Mouse (Mus musculus) CD8-positive naive resting alpha-beta T cell, adult 2 months (primary cell): ENCODE measurements around the gene Fam205c.

Experiments
- DNase-seq, 2 experiments: peaks; one replicate each; pipeline ENCODE4 v3.0.0; 2022; ENCODE audit warnings: low read depth in 2 of 2, low spot score in 2 of 2

Fam205c gene

GRCm38 (mm10) chr4:42874134-42874533 lies at the start of gene Fam205c:
Gene Fam205c (minus strand): TSS chr4:42874234.
- DNase-seq, result no peak

GRCm38 (mm10) chr4:42922461-42922860 lies 48.4 kb upstream of the Fam205c start:
- DNase-seq, result no peak

GRCm38 (mm10) chr4:42922056-42922455 lies 48.0 kb upstream of the Fam205c start:
- no peak for DNase-seq

DNA sequence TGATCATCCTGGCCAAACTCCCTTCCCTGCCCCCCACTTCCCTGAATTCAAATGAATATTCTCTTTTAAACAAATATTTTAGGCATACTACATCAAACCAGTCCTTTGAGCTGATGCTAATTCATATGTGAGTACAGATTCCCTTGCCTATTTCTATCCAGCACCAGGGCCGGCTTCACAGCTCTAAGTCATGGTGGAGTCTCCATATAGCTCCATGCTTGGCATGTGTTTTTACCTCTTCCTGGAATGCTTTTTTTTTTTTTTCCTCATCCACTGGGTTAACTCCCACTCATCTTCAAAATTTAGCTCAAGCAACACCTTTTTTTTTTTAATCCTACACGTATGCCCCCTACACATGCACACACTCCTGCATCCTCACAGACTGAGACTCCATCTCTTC lies 47.5 kb upstream of the Fam205c start:
- DNase-seq, result no peak

GRCm38 (mm10) chr4:42920726-42921125 lies 46.7 kb upstream of the Fam205c start:
- no peak for DNase-seq

DNA sequence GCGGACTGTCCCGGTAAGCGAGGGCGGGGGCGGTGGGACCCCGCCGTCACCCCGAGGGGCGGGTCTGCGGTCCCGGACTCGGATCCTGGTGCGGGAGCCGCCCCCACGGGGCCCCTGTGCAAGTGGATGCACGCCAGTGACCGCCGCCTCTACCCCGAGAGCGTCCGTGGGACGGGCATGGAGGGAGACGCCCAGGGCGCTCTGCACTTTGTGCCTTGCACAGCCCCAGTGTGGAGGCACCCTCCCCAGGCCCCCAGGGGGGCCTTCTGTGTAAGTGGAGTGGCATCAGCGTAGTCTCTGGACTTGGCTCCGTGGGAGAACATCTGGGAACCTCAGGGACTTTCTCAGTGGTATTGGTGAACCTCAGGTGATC lies 43.4 kb upstream of the Fam205c start:
- no peak for DNase-seq

- DNase-seq, result no peak
Observed at GRCm38 (mm10) chr4:42916617-42917401, 42.8 kb upstream of the Fam205c start, which contains the start of gene Phf24. Gene Phf24 (plus strand): TSS chr4:42916660.

DNA sequence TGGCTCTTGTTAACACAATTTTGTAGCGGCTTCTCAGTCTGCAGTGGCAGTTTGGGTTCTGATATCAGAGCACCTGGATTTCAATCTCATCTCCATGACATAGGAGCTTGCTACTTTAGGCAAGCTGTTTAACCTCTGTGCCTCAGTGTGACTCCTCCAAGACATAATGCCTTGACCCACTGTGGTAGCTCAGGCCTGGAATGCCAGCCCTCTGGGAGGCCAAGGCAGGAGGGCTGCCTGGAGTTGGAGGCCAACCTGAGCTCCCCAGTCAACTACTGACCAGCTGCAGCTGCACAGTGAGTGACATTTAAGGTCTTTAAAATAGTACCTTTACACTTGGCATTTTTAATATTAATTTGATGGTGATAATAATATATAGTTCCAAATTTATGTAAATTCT lies 41.9 kb upstream of the Fam205c start:
- no peak for DNase-seq

DNA sequence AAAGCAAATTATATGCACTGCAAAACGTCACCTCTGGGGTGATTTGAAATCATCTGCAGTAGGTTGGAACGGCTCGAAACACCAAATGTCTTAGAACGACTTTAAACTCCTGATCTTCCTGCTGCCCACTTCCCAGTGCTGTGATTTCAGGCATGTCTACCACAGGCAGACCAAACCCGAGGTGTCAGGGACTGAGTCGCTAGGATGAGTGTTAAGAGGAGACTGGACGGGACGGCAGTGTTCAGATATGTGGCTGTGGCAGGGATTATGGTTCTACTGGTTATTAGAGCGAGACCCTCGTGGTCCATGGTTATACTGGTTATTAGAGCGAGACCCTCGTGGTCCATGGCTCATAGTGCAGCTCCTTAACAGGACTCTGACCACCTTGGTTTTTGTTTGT lies 41.3 kb upstream of the Fam205c start:
- no peak for DNase-seq

DNA sequence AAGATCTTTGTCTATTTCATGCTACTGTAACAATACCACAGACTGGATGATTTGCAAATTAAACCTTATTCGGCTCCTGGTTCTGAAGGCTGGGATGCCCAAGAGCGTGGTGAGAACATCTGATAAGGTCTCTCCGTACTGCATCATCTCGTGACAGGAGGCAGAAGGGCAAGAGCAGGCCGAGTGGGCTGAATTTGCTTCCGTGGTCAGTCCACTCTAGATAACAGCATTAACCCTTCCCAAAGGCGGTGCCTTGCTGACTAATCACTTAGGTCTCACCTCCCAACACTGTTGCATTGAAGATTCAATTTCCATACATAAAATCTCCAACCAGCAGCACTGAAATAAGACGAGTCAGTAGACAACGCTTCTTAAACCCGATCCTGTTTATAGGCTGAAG lies 39.4 kb upstream of the Fam205c start:
- no peak for DNase-seq

DNA sequence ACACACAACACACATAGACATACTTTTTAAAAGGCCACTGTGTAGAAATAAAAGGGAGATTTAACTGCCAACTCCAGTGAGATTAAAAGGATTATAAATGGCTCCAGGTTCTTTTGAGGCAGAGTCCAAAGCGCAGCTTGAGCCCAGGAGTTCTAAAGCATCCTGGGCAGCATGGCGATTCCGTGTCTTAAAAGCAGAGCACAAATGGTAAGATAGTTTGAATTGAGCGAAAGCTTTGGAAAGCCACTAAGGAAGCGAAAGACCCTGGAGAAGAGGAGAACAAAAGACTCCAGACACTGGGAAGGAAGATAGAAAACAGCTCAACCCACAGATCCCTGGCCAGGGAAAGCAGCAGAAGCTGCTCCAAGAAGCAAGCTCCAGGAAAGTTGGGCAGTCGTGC lies 30.9 kb upstream of the Fam205c start:
- DNase-seq, result no peak

GRCm38 (mm10) chr4:42904523-42904922 lies 30.5 kb upstream of the Fam205c start:
- DNase-seq, result no peak

- no peak for DNase-seq
Observed at GRCm38 (mm10) chr4:42903942-42904341, 29.9 kb upstream of the Fam205c start.

- no peak for DNase-seq
Observed at GRCm38 (mm10) chr4:42902730-42903129, 28.7 kb upstream of the Fam205c start.

GRCm38 (mm10) chr4:42902174-42902573 lies 28.1 kb upstream of the Fam205c start:
- no peak for DNase-seq

DNA sequence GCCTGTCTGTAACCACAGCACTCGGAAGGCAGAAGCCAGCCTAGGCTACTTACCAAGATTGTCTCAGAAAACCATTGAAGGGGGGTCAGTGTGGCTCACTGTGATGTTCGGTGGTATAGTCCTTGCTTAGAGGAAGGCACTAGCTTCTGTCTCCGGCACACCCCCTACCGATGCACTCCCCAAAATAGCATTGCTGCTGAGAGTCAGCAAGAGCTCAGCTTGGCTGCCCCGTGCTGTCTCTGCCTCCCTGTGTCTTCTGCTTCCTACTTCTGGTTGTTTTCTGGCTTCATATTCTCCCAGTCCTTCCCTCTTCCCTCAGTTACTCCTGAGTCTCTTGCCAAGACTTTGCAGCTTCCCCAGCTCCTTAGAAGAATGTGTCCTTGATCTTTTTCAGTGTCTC lies 26.8 kb upstream of the Fam205c start:
- no peak for DNase-seq

DNA sequence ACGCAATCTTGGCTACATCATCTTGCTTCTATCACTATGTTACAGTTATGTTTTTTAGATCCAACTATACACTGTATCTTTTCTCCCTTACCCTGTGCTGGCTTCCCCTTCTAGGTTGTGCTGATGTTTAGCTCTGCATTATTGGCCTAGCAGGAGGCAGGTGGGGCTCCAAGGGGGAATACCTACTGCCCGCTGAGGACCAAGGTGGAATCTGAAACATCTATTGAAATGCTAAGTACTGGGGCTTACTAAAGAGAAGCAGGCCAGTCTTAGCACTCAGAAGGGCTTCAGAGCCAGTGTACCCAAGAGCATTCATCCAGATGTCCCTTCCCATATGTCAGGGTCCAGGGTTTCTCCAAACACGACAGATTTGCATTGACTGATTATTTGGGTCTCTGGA lies 24.9 kb upstream of the Fam205c start:
- no peak for DNase-seq

DNA sequence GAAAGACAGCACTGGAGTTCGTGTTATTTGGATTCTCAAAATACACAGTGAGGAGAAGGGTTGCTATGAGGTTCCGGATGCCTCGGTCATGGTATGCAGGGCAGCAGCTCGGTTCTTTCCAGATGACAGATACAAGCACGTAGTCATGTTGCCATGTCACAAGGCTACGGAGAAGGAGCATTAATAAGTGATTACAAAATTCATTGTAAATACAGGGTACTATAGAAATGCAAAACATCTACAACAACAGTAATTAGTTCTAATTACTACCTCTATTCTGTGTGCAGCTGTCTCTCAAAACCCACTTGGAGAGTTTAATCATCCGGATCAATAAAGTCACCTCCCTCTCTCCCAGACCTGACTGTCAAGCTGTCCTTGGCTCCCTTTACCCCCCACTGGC lies 21.1 kb upstream of the Fam205c start:
- no peak for DNase-seq

GRCm38 (mm10) chr4:42891176-42891575 lies 17.1 kb upstream of the Fam205c start:
- DNase-seq, result no peak

DNA sequence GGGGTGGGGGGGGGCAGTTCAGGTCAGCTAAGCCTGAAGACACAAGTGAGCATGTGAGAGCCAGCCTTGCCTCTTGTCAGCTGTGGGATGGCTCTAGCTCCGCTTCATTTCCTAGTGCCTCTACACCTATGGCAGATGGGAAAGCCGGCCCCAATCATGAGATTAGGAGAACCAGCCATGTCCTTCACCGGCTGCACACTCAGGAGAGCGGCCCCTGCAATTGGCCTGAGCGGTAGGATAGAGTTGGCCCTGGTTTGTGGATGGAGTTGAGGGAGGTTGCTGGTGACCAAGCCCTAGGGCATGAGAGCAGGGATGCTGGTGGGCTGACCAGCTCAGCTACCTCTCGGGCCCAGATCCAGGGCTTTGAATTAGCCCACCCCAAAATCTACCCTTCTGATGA lies 14.8 kb upstream of the Fam205c start:
- no peak for DNase-seq

DNA sequence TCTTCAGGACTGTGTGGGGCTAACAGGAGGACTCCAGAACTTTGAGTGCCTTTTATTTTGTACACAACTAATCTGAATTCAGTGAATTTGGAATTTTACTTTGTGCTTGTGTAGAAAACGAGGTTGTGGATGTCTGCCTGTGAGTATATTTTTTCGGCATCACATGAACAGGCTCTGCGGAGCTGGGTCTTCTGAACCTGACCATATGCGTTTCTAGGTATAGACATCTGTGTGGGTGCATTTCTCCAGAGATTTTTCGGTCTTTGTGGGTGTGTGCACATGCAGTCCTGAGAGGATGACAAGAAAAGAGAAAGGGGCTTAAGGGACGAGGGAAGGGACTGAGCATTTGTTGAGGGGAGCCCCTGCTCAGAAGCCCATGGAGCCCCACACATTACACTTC lies 12.9 kb upstream of the Fam205c start:
- no peak for DNase-seq

DNA sequence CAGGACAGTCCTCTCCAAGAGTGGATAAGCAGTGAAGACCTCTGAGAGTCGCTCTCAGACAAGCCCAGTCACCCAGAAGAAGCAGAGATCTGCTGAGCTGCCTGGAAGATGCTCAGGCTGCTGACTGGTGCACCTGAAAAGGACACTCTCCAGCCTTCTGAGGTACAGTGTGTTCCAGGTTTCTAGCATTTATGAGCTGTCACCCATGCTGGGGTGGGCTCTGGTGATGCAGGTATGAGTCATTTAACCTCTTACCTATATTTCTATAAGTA lies 6.6 kb upstream of the Fam205c start:
- no peak for DNase-seq

DNA sequence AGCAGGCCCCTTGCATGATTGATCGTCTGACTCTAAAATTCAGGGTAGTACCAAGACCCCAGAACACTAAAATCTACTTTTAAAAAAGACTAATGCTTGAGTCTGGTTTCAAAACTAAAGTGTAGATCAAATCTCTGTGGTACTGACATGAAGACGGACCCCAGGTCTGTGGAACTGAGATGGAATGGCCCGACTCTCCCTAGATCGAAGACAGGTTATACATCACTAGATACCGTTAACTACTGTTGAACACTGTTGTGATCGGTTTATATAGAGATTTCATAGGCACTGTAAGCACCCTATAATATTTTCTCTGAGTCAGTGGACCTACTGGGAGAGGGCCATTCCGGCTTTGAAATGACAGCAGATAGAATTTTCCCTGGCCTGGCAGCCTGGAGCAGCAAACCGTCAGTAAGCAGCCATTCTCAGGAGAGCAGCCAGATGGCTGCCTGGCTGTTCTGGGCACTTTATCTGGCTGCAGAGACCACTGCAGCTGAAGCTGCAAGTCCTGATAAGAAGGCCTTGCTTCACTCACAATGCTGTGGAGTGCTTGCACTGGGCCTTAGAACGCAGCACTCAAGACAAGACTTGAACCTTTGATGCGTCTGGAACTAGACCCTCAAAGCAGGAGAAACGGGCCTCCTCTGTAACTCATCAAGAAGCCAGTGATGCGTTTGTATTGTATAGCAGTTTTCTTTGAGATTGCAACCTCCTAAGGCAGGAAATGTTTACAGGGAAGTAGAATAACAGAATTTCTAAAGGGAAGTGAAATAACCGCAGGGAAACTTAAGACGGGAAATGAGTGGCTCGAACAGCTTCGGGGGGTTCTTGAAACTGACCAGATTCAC lies 6.0 kb upstream of the Fam205c start:
- DNase-seq, result no peak
